Mouse (Mus musculus): ENCODE measurements around the gene Slc22a14.

Gene Slc22a14

GRCm38 (mm10) chr9:119355943-119356342 is 9.4 kb downstream of the Slc22a14 start:
- DNase-seq = no peak

- no peak for DNase-seq
Observed at GRCm38 (mm10) chr9:119353926-119354325, 11.4 kb downstream of the Slc22a14 start.

GRCm38 (mm10) chr9:119352060-119352459 is 13.3 kb downstream of the Slc22a14 start:
- DNase-seq = peak; percentile 81

GRCm38 (mm10) chr9:119350947-119351705 is 14.2 kb downstream of the Slc22a14 start:
- no peak for DNase-seq

- no peak for DNase-seq
Observed at GRCm38 (mm10) chr9:119350531-119350930, 14.8 kb downstream of the Slc22a14 start.

GRCm38 (mm10) chr9:119346376-119346775 is 19.0 kb downstream of the Slc22a14 start:
- DNase-seq = no peak

GRCm38 (mm10) chr9:119342728-119343127 is 22.6 kb downstream of the Slc22a14 start:
- no peak for DNase-seq

GRCm38 (mm10) chr9:119340909-119341816 is 24.2 kb downstream of the Slc22a14 start, which contains the start of gene Myd88:
Gene Myd88 (minus strand): TSS chr9:119341411.
- peak; percentile 86 for DNase-seq

GRCm38 (mm10) chr9:119340212-119340580 is 25.2 kb downstream of the Slc22a14 start:
- no peak for DNase-seq

- peak; percentile 60 for DNase-seq
Observed at GRCm38 (mm10) chr9:119339558-119340211, 25.7 kb downstream of the Slc22a14 start, which contains the start of gene Acaa1a. Gene Acaa1a (plus strand): TSS chr9:119339676.

GRCm38 (mm10) chr9:119339106-119339505 is 26.2 kb downstream of the Slc22a14 start:
- no peak for DNase-seq

GRCm38 (mm10) chr9:119338350-119338749 is 27.0 kb downstream of the Slc22a14 start:
- no peak for DNase-seq

GRCm38 (mm10) chr9:119337842-119338241 is 27.5 kb downstream of the Slc22a14 start:
- no peak for DNase-seq

GRCm38 (mm10) chr9:119335571-119335970 is 29.8 kb downstream of the Slc22a14 start:
- DNase-seq = no peak

GRCm38 (mm10) chr9:119334834-119335233 is 30.5 kb downstream of the Slc22a14 start:
- DNase-seq = no peak

GRCm38 (mm10) chr9:119334324-119334723 is 31.0 kb downstream of the Slc22a14 start:
- no peak for DNase-seq

- DNase-seq = no peak
Observed at GRCm38 (mm10) chr9:119330186-119330963, 35.0 kb downstream of the Slc22a14 start.

GRCm38 (mm10) chr9:119328488-119328887 is 36.9 kb downstream of the Slc22a14 start:
- no peak for DNase-seq

GRCm38 (mm10) chr9:119324130-119324529 is 41.2 kb downstream of the Slc22a14 start:
- DNase-seq = no peak

- no peak for DNase-seq
Observed at GRCm38 (mm10) chr9:119323260-119323645, 42.1 kb downstream of the Slc22a14 start.

GRCm38 (mm10) chr9:119322289-119323259 is 42.8 kb downstream of the Slc22a14 start, which contains the start of gene Oxsr1:
Gene Oxsr1 (minus strand): TSS chr9:119322427.
- peak; percentile 92 for DNase-seq
